Mouse (Mus musculus): Measurements from ENCODE around the gene Nupr1l. TPM values are rescaled to one million over a fixed set of nuclear protein-coding genes. Genes with fewer than 3 reads are reported as not detected.
A peak's percentile ranks its signal among the peaks of the same experiment; 100 is the strongest.
"Not testable (repeated sequence)": the region's sequence is repeated elsewhere in the genome, so short reads cannot be mapped to it uniquely, and the experiment has no call there.

Nupr1l gene
- polyA plus RNA-seq, 1 experiment from 2014 or later, result 0.29 TPM

- Histone ChIP-seq H3K36me3 (replicated peaks) (peaks cover 11% of the 10 kb centered on the region), H3K9me3 (replicated peaks) (no peaks in the 10 kb centered on the region), H3K27me3 (no peaks in the 10 kb centered on the region), H3K9ac (peak within 1 kb of the TSS; percentile 97), H3K4me2 (peak within 1 kb of the TSS; percentile 76), H3K4me1 (replicated peaks) (peaks cover 29% of the 10 kb centered on the region), H3K27ac (replicated peaks) (peak within 1 kb of the TSS; percentile 95), H3K4me3 (replicated peaks) (peak within 1 kb of the TSS; percentile 93)
- ATAC-seq (ENCODE audit: insufficient read depth), result peak; percentile 92
- WGBS (ENCODE audit: insufficient replicate concordance), result 2% methylated on average over 59 of the region's 59 CpGs
Observed at GRCm38 (mm10) chr5:129941495-129942045, 33.2 kb downstream of the Nupr1l start, which contains the start of gene Vkorc1l1. Vkorc1l1 (plus strand) TSS chr5:129941970.

GRCm38 (mm10) chr5:129942073-129942939, 34.0 kb downstream of the Nupr1l start:
- not testable (repeated sequence) for H3K27me3 ChIP-seq; H3K9me3 ChIP-seq (replicated peaks)
- H3K4me1 ChIP-seq (replicated peaks), result peaks cover 36% of the 10 kb centered on the region
- peak overlapping the region; percentile 95 for H3K27ac ChIP-seq (replicated peaks)
- peak overlapping the region; percentile 93 for H3K4me3 ChIP-seq (replicated peaks)
- under 1% methylated on average over 52 of the region's 82 CpGs for WGBS (ENCODE audit: insufficient replicate concordance)
- peak overlapping the region; percentile 97 for H3K9ac ChIP-seq
- H3K4me2 ChIP-seq, result peak overlapping the region; percentile 76
- peaks cover 16% of the 10 kb centered on the region for H3K36me3 ChIP-seq (replicated peaks)
- ATAC-seq (ENCODE audit: insufficient read depth), result peak; percentile 40

GRCm38 (mm10) chr5:129943402-129943801, 35.1 kb downstream of the Nupr1l start:
- WGBS (ENCODE audit: insufficient replicate concordance), result 18% methylated on average over 1 of the region's 1 CpGs
- no peak for ATAC-seq (ENCODE audit: insufficient read depth)
- H3K27ac ChIP-seq (replicated peaks), result peak overlapping the region; percentile 16; the same call in 1 of the 2 replicates
- H3K9me3 ChIP-seq (replicated peaks), result no peaks in the 10 kb centered on the region
- H3K36me3 ChIP-seq (replicated peaks), result peaks cover 16% of the 10 kb centered on the region
- H3K9ac ChIP-seq, result peak overlapping the region; percentile 50; the same call in 1 of the 2 replicates
- H3K4me2 ChIP-seq, result peak overlapping the region; percentile 76
- H3K4me3 ChIP-seq (replicated peaks), result peak overlapping the region; percentile 39
- H3K27me3 ChIP-seq, result no peaks in the 10 kb centered on the region
- peaks cover 46% of the 10 kb centered on the region for H3K4me1 ChIP-seq (replicated peaks)

DNA sequence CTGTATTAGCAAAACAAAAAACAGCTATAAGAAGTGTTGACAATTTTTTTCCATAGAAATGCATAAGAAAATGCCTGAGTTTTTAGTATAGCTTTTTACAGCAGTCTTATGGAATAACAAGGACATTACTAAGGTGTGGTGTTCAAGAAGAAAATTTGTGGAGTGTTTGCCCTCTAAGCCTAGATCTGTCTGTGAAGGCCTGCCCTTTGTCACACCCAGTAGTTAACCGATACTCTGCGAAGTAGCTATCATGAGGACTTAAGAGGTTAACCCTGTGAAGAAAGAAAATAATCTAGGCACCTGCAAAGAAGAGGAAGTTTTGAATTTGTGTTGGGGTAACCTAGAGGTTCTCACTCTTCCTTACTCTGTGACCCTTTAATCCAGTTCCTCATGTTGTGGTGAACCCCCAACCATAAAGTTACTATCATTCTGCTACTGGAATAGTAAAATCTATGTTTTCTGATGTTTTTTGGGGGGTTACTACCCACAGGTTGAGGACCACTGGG, 39.2 kb downstream of the Nupr1l start:
- 48% methylated on average over 2 of the region's 2 CpGs for WGBS (ENCODE audit: insufficient replicate concordance)
- no peak for ATAC-seq (ENCODE audit: insufficient read depth)
- Histone ChIP-seq H3K4me2 (no peak overlapping the region), H3K9ac (no peak overlapping the region), H3K4me1 (replicated peaks) (peaks cover 48% of the 10 kb centered on the region), H3K27me3 (no peaks in the 10 kb centered on the region), H3K4me3 (replicated peaks) (no peak overlapping the region), H3K9me3 (replicated peaks) (no peaks in the 10 kb centered on the region), H3K27ac (replicated peaks) (no peak overlapping the region; the same call in 1 of the 2 replicates), H3K36me3 (replicated peaks) (peaks cover 16% of the 10 kb centered on the region)

GRCm38 (mm10) chr5:129952143-129952542, 43.8 kb downstream of the Nupr1l start:
- H3K4me3 ChIP-seq (replicated peaks), result no peak overlapping the region
- H3K4me1 ChIP-seq (replicated peaks), result peaks cover 68% of the 10 kb centered on the region
- WGBS (ENCODE audit: insufficient replicate concordance), result 38% methylated on average over 4 of the region's 4 CpGs
- no peak overlapping the region for H3K4me2 ChIP-seq
- H3K36me3 ChIP-seq (replicated peaks), result peaks cover 2% of the 10 kb centered on the region
- no peaks in the 10 kb centered on the region for H3K9me3 ChIP-seq (replicated peaks)
- H3K27me3 ChIP-seq, result no peaks in the 10 kb centered on the region
- H3K9ac ChIP-seq, result no peak overlapping the region
- no peak for ATAC-seq (ENCODE audit: insufficient read depth)
- H3K27ac ChIP-seq (replicated peaks), result no peak overlapping the region

- peaks cover 13% of the 10 kb centered on the region; the same call in 1 of the 2 replicates for H3K36me3 ChIP-seq (replicated peaks)
- H3K4me3 ChIP-seq (replicated peaks), result no peak overlapping the region
- peaks cover 62% of the 10 kb centered on the region for H3K4me1 ChIP-seq (replicated peaks)
- peak; percentile 61 for ATAC-seq (ENCODE audit: insufficient read depth)
- H3K27me3 ChIP-seq, result no peaks in the 10 kb centered on the region
- no peaks in the 10 kb centered on the region for H3K9me3 ChIP-seq (replicated peaks)
- H3K4me2 ChIP-seq, result peak overlapping the region; percentile 53
- H3K9ac ChIP-seq, result peak overlapping the region; percentile 16; the same call in 1 of the 2 replicates
- peak overlapping the region; percentile 93 for H3K27ac ChIP-seq (replicated peaks)
- 28% methylated on average over 5 of the region's 5 CpGs for WGBS (ENCODE audit: insufficient replicate concordance)
Observed at GRCm38 (mm10) chr5:129954473-129955254, 46.3 kb downstream of the Nupr1l start.

DNA sequence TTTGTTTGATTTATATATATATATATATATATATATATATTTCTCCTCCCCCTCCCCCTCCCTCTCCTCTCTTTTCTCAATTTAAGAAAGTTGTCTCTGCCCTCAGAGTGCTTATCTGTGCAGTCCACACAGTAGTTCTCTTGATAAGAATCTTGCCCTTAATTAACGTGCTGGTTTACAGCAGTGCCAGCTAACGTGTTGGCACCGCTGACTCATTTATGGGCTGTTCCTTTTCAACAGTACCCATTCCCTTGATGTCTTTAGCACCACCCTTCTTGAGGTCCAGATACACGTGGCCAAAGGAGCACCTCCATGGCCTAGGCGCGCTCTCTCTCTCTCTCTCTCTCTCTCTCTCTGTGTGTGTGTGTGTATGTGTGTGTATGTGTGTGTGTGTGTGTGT, 47.5 kb downstream of the Nupr1l start:
- peaks cover 57% of the 10 kb centered on the region for H3K4me1 ChIP-seq (replicated peaks)
- H3K9me3 ChIP-seq (replicated peaks), result no peaks in the 10 kb centered on the region
- H3K9ac ChIP-seq, result 0 out of 2 replicates have a peak overlapping the region, but pooled peaks have one; percentile 6
- no peak overlapping the region for H3K4me3 ChIP-seq (replicated peaks)
- peak overlapping the region; percentile 53 for H3K4me2 ChIP-seq
- peak overlapping the region; percentile 93 for H3K27ac ChIP-seq (replicated peaks)
- no peaks in the 10 kb centered on the region for H3K27me3 ChIP-seq
- ATAC-seq (ENCODE audit: insufficient read depth), result peak; percentile 89
- 24% methylated on average over 6 of the region's 6 CpGs for WGBS (ENCODE audit: insufficient replicate concordance)
- H3K36me3 ChIP-seq (replicated peaks), result peaks cover 20% of the 10 kb centered on the region; the same call in 1 of the 2 replicates

GRCm38 (mm10) chr5:129963224-129963623, 54.9 kb downstream of the Nupr1l start:
- Histone ChIP-seq H3K27ac (replicated peaks) (0 out of 2 replicates have a peak overlapping the region, but pooled peaks have one; percentile 8), H3K4me2 (no peak overlapping the region), H3K4me3 (replicated peaks) (no peak overlapping the region), H3K36me3 (replicated peaks) (peaks cover 16% of the 10 kb centered on the region), H3K9me3 (replicated peaks) (no peaks in the 10 kb centered on the region), H3K4me1 (replicated peaks) (peaks cover 15% of the 10 kb centered on the region; the same call in 1 of the 2 replicates), H3K27me3 (no peaks in the 10 kb centered on the region), H3K9ac (no peak overlapping the region)
- 82% methylated on average over 4 of the region's 4 CpGs for WGBS (ENCODE audit: insufficient replicate concordance)
- ATAC-seq (ENCODE audit: insufficient read depth), result no peak
